Mouse (Mus musculus) E14TG2a.4 (cell line): Measurements from ENCODE around the gene Diaph3.

Experiments used
- CTCF ChIP-seq: conservative IDR thresholded peaks from 2 replicates; pipeline ENCODE4 v1.5.1; 2014; ENCODE audit warnings: low read length
- NANOG ChIP-seq: IDR thresholded peaks from 2 replicates; pipeline ENCODE4 v1.6.1; 2014; ENCODE audit warnings: borderline replicate concordance, low read length, mixed read lengths
- POU5F1 ChIP-seq: IDR thresholded peaks from 2 replicates; pipeline ENCODE4 v1.6.1; 2014; ENCODE audit warnings: low read length, borderline replicate concordance

DNA sequence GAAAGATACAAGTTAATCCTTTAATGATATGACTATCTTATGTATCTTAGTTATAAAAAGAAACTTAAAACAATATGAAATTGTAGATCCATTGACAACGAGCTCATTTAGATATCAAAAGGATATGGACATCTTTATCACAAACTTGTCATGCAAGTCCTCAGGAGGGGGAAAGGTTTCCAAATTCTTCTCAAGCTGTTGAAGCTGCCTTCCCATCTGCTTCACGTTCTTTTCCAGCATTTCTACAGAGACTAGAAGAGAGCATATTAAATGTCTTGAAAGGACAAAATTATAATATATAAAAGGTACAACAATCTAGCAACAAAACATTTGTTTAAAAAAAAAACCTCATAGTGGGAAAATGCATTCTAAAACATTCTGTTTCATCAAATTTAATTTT is 306.2 kb downstream of the Diaph3 start:
- TF ChIP-seq CTCF: no peak
- no peak for TF ChIP-seq NANOG
- no peak for TF ChIP-seq POU5F1
